Mouse (Mus musculus): Measurements from ENCODE around the gene Gm20379.

The Gm20379 gene

GRCm38 (mm10) chr13:92332103-92332879 lies 26.5 kb downstream of the Gm20379 start:
- DNase-seq (ENCODE audit: extremely low read depth, low read depth, low spot score) = no peak

- DNase-seq (ENCODE audit: extremely low read depth, low read depth, low spot score) = no peak
These were observed 31.1 kb downstream of the Gm20379 start for GRCm38 (mm10) chr13:92336857-92337256.

GRCm38 (mm10) chr13:92337773-92338462 lies 32.1 kb downstream of the Gm20379 start:
- no peak for DNase-seq (ENCODE audit: extremely low read depth, low read depth, low spot score)

- DNase-seq (ENCODE audit: extremely low read depth, low read depth, low spot score) = no peak
These were observed 34.0 kb downstream of the Gm20379 start for GRCm38 (mm10) chr13:92339787-92340186.

- DNase-seq (ENCODE audit: extremely low read depth, low read depth, low spot score) = no peak
These were observed 38.3 kb downstream of the Gm20379 start for GRCm38 (mm10) chr13:92344033-92344432.

- DNase-seq (ENCODE audit: extremely low read depth, low read depth, low spot score) = no peak
These were observed 40.6 kb downstream of the Gm20379 start for GRCm38 (mm10) chr13:92346338-92346737.

- DNase-seq (ENCODE audit: extremely low read depth, low read depth, low spot score) = no peak
These were observed 45.3 kb downstream of the Gm20379 start for GRCm38 (mm10) chr13:92351100-92351499.

GRCm38 (mm10) chr13:92353956-92354355 lies 48.2 kb downstream of the Gm20379 start:
- DNase-seq (ENCODE audit: extremely low read depth, low read depth, low spot score) = no peak

- peak; percentile 77 for DNase-seq (ENCODE audit: extremely low read depth, low read depth, low spot score)
These were observed 48.9 kb downstream of the Gm20379 start, which contains the start of the genes Dhfr and Msh3 for GRCm38 (mm10) chr13:92354456-92355271. TSS of gene Dhfr (plus strand) at chr13:92354726. TSS of gene Msh3 (minus strand) at chr13:92355003.

- DNase-seq (ENCODE audit: extremely low read depth, low read depth, low spot score) = no peak
These were observed 49.5 kb downstream of the Gm20379 start for GRCm38 (mm10) chr13:92355272-92355643.

GRCm38 (mm10) chr13:92356376-92356775 lies 50.6 kb downstream of the Gm20379 start:
- DNase-seq (ENCODE audit: extremely low read depth, low read depth, low spot score) = no peak
